Mouse (Mus musculus) layer of hippocampus, postnatal 36 days (tissue): ENCODE measurements around the gene Hcls1. TPM values are rescaled to one million over a fixed set of nuclear protein-coding genes. Genes with fewer than 3 reads are reported as not detected.

Experiments used
- DNase-seq, 2 experiments: peaks; one replicate each; pipeline ENCODE4 v3.0.0; 2022
- total RNA-seq, 2 experiments: library from RNA; stranded (reverse); gene quantifications; 2 replicates each; pipeline ENCODE4 v1.2.3; 2021

The Hcls1 gene
- total RNA-seq, 2 experiments from 2014 or later = 3.2 to 4.5 TPM

- DNase-seq = no peak
Observed at GRCm38 (mm10) chr16:36989493-36989892, 54.7 kb downstream of the Hcls1 start.

- DNase-seq = no peak
Observed at GRCm38 (mm10) chr16:36989999-36990625, 55.3 kb downstream of the Hcls1 start, which contains the start of gene Fbxo40. TSS of gene Fbxo40 (minus strand) at chr16:36990467.

- DNase-seq = no peak
Observed at GRCm38 (mm10) chr16:36997650-36998049, 62.9 kb downstream of the Hcls1 start.

- no peak for DNase-seq
Observed at GRCm38 (mm10) chr16:36999366-36999972, 64.7 kb downstream of the Hcls1 start.

GRCm38 (mm10) chr16:37009262-37009661, 74.5 kb downstream of the Hcls1 start:
- DNase-seq = no peak

GRCm38 (mm10) chr16:37010370-37010769, 75.6 kb downstream of the Hcls1 start:
- peak in 1 of 2 experiments; percentile 26 for DNase-seq

GRCm38 (mm10) chr16:37011061-37011921, 76.5 kb downstream of the Hcls1 start, which contains the start of gene Polq:
TSS of gene Polq (plus strand) at chr16:37011786.
- DNase-seq = peak; percentile 91 to 93

- DNase-seq = no peak
Observed at GRCm38 (mm10) chr16:37011922-37012289, 77.1 kb downstream of the Hcls1 start.

GRCm38 (mm10) chr16:37012336-37012735, 77.6 kb downstream of the Hcls1 start:
- no peak for DNase-seq

Other genes with a start within 250 kb of the Hcls1 start
- under 1 TPM; 0.25 TPM for gene Ildr1, start 241.0 kb upstream of the Hcls1 start, total RNA-seq
- 10 to 100 TPM; 39.7 to 44.0 TPM for gene Slc15a2, start 150.0 kb upstream of the Hcls1 start, total RNA-seq
- gene Iqcb1, start 106.6 kb upstream of the Hcls1 start, total RNA-seq = 10 to 100 TPM; 38.9 to 39.1 TPM
- gene Eaf2, start 60.0 kb upstream of the Hcls1 start, total RNA-seq = 1 to 10 TPM; 1.1 to 1.2 TPM
- 10 to 100 TPM; 74.1 to 82.4 TPM for gene Golgb1, start 59.8 kb upstream of the Hcls1 start, total RNA-seq
- under 1 TPM in 1 of 2 experiments, not detected in 1; 0.07 TPM for gene Fbxo40, start 55.5 kb downstream of the Hcls1 start, total RNA-seq
- gene Polq, start 76.8 kb downstream of the Hcls1 start, total RNA-seq = 1 to 10 TPM; 1.2 to 1.4 TPM